Mouse (Mus musculus): ENCODE data around the gene Gm7579. TPM values are rescaled to one million over a fixed set of nuclear protein-coding genes. Genes with fewer than 3 reads are reported as not detected.

Gene Gm7579
- not detected in 2 replicates for polyA plus RNA-seq (2021; fragmentation: Nextera tagmentation)
- long read RNA-seq, experiment 1, result 0 reads
- long read RNA-seq, experiment 2, result 0 reads

GRCm38 (mm10) chr7:142211559-142211958 is at the start of gene Gm7579:
TSS of gene Gm7579 (plus strand) at chr7:142211859.

GRCm38 (mm10) chr7:142165639-142166038 is 46.0 kb upstream of the Gm7579 start, which contains the start of gene Gm4553:
TSS of gene Gm4553 (minus strand) at chr7:142165739.

GRCm38 (mm10) chr7:142175905-142176304 is 35.8 kb upstream of the Gm7579 start, which contains the start of gene Krtap5-2:
TSS of gene Krtap5-2 (minus strand) at chr7:142176005.

GRCm38 (mm10) chr7:142190289-142190688 is 21.4 kb upstream of the Gm7579 start, which contains the start of gene Gm10153:
TSS of gene Gm10153 (minus strand) at chr7:142190389.

GRCm38 (mm10) chr7:142201064-142201463 is 10.6 kb upstream of the Gm7579 start, which contains the start of gene Krtap5-3:
TSS of gene Krtap5-3 (plus strand) at chr7:142201364.

GRCm38 (mm10) chr7:142229871-142230270 is 18.2 kb downstream of the Gm7579 start, which contains the start of gene Krtap5-5:
TSS of gene Krtap5-5 (minus strand) at chr7:142229971.

GRCm38 (mm10) chr7:142240978-142241377 is 29.3 kb downstream of the Gm7579 start, which contains the start of gene Gm40460:
TSS of gene Gm40460 (minus strand) at chr7:142241078.

GRCm38 (mm10) chr7:142258254-142258653 is 46.6 kb downstream of the Gm7579 start, which contains the start of gene Gm2431:
TSS of gene Gm2431 (minus strand) at chr7:142258354.

Other genes starting within 250 kb of the Gm7579 start
- gene Mob2, start 150.8 kb upstream of the Gm7579 start, polyA plus RNA-seq (2021; fragmentation: Nextera tagmentation), result 42.0 and 42.7 TPM in 2 replicates
- 22.7 and 63.1 TPM in 2 replicates for gene Dusp8, start 116.0 kb upstream of the Gm7579 start, polyA plus RNA-seq (2021; fragmentation: Nextera tagmentation)
- not detected in 2 replicates for gene Gm45618, start 91.1 kb upstream of the Gm7579 start, polyA plus RNA-seq (2021; fragmentation: Nextera tagmentation)
- gene Gm39115, start 75.8 kb upstream of the Gm7579 start, polyA plus RNA-seq (2021; fragmentation: Nextera tagmentation), result not detected in 2 replicates
- not detected in 2 replicates for gene Gm45337, start 67.3 kb upstream of the Gm7579 start, polyA plus RNA-seq (2021; fragmentation: Nextera tagmentation)
- gene Gm29735, start 54.7 kb upstream of the Gm7579 start, polyA plus RNA-seq (2021; fragmentation: Nextera tagmentation), result not detected in 2 replicates
- gene Gm4553, start 46.1 kb upstream of the Gm7579 start, polyA plus RNA-seq (2021; fragmentation: Nextera tagmentation), result not detected in 2 replicates
- gene Krtap5-2, start 35.9 kb upstream of the Gm7579 start, polyA plus RNA-seq (2021; fragmentation: Nextera tagmentation), result not detected in 2 replicates
- gene Gm10153, start 21.5 kb upstream of the Gm7579 start, polyA plus RNA-seq (2021; fragmentation: Nextera tagmentation), result not detected in 2 replicates
- gene Krtap5-3, start 10.5 kb upstream of the Gm7579 start, polyA plus RNA-seq (2021; fragmentation: Nextera tagmentation), result not detected in 2 replicates
- not detected in 2 replicates for gene Krtap5-5, start 18.1 kb downstream of the Gm7579 start, polyA plus RNA-seq (2021; fragmentation: Nextera tagmentation)
- not detected in 2 replicates for gene Gm40460, start 29.2 kb downstream of the Gm7579 start, polyA plus RNA-seq (2021; fragmentation: Nextera tagmentation)
- not detected in 2 replicates for gene Gm2431, start 46.5 kb downstream of the Gm7579 start, polyA plus RNA-seq (2021; fragmentation: Nextera tagmentation)
- not detected in 2 replicates for gene Gm4559, start 62.5 kb downstream of the Gm7579 start, polyA plus RNA-seq (2021; fragmentation: Nextera tagmentation)
- gene Krtap5-1, start 85.3 kb downstream of the Gm7579 start, polyA plus RNA-seq (2021; fragmentation: Nextera tagmentation), result not detected in 2 replicates
- not detected in 2 replicates for gene Krtap5-4, start 91.7 kb downstream of the Gm7579 start, polyA plus RNA-seq (2021; fragmentation: Nextera tagmentation)
- 36.8 and 37.1 TPM in 2 replicates for gene Ifitm10, start 161.9 kb downstream of the Gm7579 start, polyA plus RNA-seq (2021; fragmentation: Nextera tagmentation)
- gene Gm49369, start 170.8 kb downstream of the Gm7579 start, polyA plus RNA-seq (2021; fragmentation: Nextera tagmentation), result 0.75 and 1.3 TPM in 2 replicates
- gene Ctsd, start 176.2 kb downstream of the Gm7579 start, polyA plus RNA-seq (2021; fragmentation: Nextera tagmentation), result 498 and 676 TPM in 2 replicates
- gene Syt8, start 223.0 kb downstream of the Gm7579 start, polyA plus RNA-seq (2021; fragmentation: Nextera tagmentation), result not detected in 2 replicates
- gene Tnni2, start 229.9 kb downstream of the Gm7579 start, polyA plus RNA-seq (2021; fragmentation: Nextera tagmentation), result 0.95 and 1.1 TPM in 2 replicates
- 2.4 and 3.4 TPM in 2 replicates for gene Lsp1, start 248.9 kb downstream of the Gm7579 start, polyA plus RNA-seq (2021; fragmentation: Nextera tagmentation)

Data from layer of hippocampus, adult 6 months (tissue).